Mouse (Mus musculus) kidney, postnatal 25 days (tissue): ENCODE measurements around the gene Iqck.

Source experiments
- DNase-seq, 2 experiments: peaks; one replicate each; pipeline ENCODE4 v3.0.0; 2021; ENCODE audit warnings: mixed read lengths in 2 of 2

The Iqck gene

GRCm38 (mm10) chr7:118992080-118992560 lies 136.6 kb downstream of the Iqck start:
- DNase-seq = no peak

- no peak for DNase-seq
These were observed 137.3 kb downstream of the Iqck start for GRCm38 (mm10) chr7:118992623-118993405.

- no peak for DNase-seq
These were observed 138.2 kb downstream of the Iqck start for GRCm38 (mm10) chr7:118993597-118994230.

- peak in 1 of 2 experiments; percentile 40 for DNase-seq
These were observed 138.8 kb downstream of the Iqck start for GRCm38 (mm10) chr7:118994231-118994842.

- DNase-seq = peak; percentile 92 to 93
These were observed 139.5 kb downstream of the Iqck start, which contains the start of gene Gprc5b for GRCm38 (mm10) chr7:118995007-118995406. Gprc5b (minus strand) TSS chr7:118995211.

- no peak for DNase-seq
These were observed 140.1 kb downstream of the Iqck start for GRCm38 (mm10) chr7:118995671-118996070.

- peak; percentile 75 to 88 for DNase-seq
These were observed 140.7 kb downstream of the Iqck start for GRCm38 (mm10) chr7:118996137-118996837.

GRCm38 (mm10) chr7:118999857-119000256 lies 144.3 kb downstream of the Iqck start:
- peak in 1 of 2 experiments; percentile 57 for DNase-seq

GRCm38 (mm10) chr7:119001965-119002364 lies 146.4 kb downstream of the Iqck start:
- DNase-seq = peak in 1 of 2 experiments; percentile 79

- peak; percentile 61 to 75 for DNase-seq
These were observed 146.9 kb downstream of the Iqck start for GRCm38 (mm10) chr7:119002501-119002900.

GRCm38 (mm10) chr7:119010854-119011529 lies 155.4 kb downstream of the Iqck start:
- DNase-seq = peak; percentile 68 to 85

GRCm38 (mm10) chr7:119015736-119016135 lies 160.2 kb downstream of the Iqck start:
- DNase-seq = peak in 1 of 2 experiments; percentile 43

- DNase-seq = peak; percentile 61 to 66
These were observed 164.0 kb downstream of the Iqck start for GRCm38 (mm10) chr7:119019537-119019936.
